Mouse (Mus musculus) ES-Bruce4 (cell line): ENCODE results near the gene Ctnna2. TPM values are rescaled to one million over a fixed set of nuclear protein-coding genes. Genes with fewer than 3 reads are reported as not detected.

ENCODE experiments used
- H3K27ac ChIP-seq: 2 replicates; pipeline ENCODE4 v1.5.1; 2012; ENCODE audit warnings: low read length, inconsistent platforms; ENCODE audit not compliant: insufficient read depth
- H3K27me3 ChIP-seq: 2 replicates; pipeline ENCODE4 v1.6.1; 2012; ENCODE audit warnings: mild to moderate bottlenecking, low read length, inconsistent platforms; ENCODE audit not compliant: control insufficient read depth, poor library complexity, insufficient read depth, severe bottlenecking
- H3K36me3 ChIP-seq: 2 replicates; pipeline ENCODE4 v1.6.1; 2012; ENCODE audit warnings: inconsistent platforms, mild to moderate bottlenecking, low read length, moderate library complexity; ENCODE audit not compliant: control insufficient read depth, poor library complexity, insufficient read depth, severe bottlenecking
- H3K4me1 ChIP-seq: one replicate; pipeline ENCODE4 v1.8.1; 2011; ENCODE audit warnings: low read length; ENCODE audit not compliant: control insufficient read depth, insufficient read depth
- H3K4me3 ChIP-seq: 2 replicates; pipeline ENCODE4 v1.5.1; 2011; ENCODE audit warnings: low read depth, mild to moderate bottlenecking, low read length
- H3K9ac ChIP-seq: 2 replicates; pipeline ENCODE4 v1.6.1; 2012; ENCODE audit warnings: low read depth, mild to moderate bottlenecking, inconsistent platforms; ENCODE audit not compliant: poor library complexity, severe bottlenecking
- H3K9me3 ChIP-seq: replicated peaks from 2 replicates; pipeline ENCODE4 v1.6.1; 2012; ENCODE audit warnings: mild to moderate bottlenecking, low read length, inconsistent platforms; ENCODE audit not compliant: control insufficient read depth, poor library complexity, insufficient read depth, severe bottlenecking
- CTCF ChIP-seq: IDR thresholded peaks from one replicate; pipeline ENCODE4 v1.8.1; 2011; ENCODE audit warnings: low read depth, low read length
- EP300 ChIP-seq: IDR thresholded peaks from 2 replicates; pipeline ENCODE4 v1.6.1; 2011; ENCODE audit warnings: low read depth, low read length; ENCODE audit not compliant: insufficient read depth
- POLR2A ChIP-seq: IDR thresholded peaks from one replicate; pipeline ENCODE4 v1.8.1; 2011; ENCODE audit warnings: low read length; ENCODE audit not compliant: insufficient read depth
- polyA plus RNA-seq: library from polyadenylated mRNA; stranded (reverse); fragments of >200 nt; gene quantifications from 2 replicates; pipeline ENCODE4 v1.2.4, GENCODE M21; 2011; ENCODE audit warnings: low read depth; ENCODE audit not compliant: missing spikeins, insufficient read depth, insufficient read length

Gene Ctnna2
- polyA plus RNA-seq, 1 experiment = 0.76 TPM

- no peaks in the 10 kb centered on the region for H3K4me1 ChIP-seq
- H3K4me3 ChIP-seq = no peak overlapping the region
- no peaks in the 10 kb centered on the region for H3K9me3 ChIP-seq
- TF ChIP-seq EP300 (no peak), POLR2A (no peak), CTCF (no peak)
- no peaks in the 10 kb centered on the region for H3K36me3 ChIP-seq
- no peaks in the 10 kb centered on the region for H3K27me3 ChIP-seq
- no peak overlapping the region for H3K9ac ChIP-seq
- H3K27ac ChIP-seq = no peak overlapping the region
Observed at GRCm38 (mm10) chr6:77962011-77962410, 17.5 kb downstream of the Ctnna2 start.

- no peak for TF ChIP-seq POLR2A
- no peak for TF ChIP-seq CTCF
- TF ChIP-seq EP300 = no peak
Observed at GRCm38 (mm10) chr6:77951276-77951675, 28.2 kb downstream of the Ctnna2 start.

GRCm38 (mm10) chr6:77950690-77951089 is 28.8 kb downstream of the Ctnna2 start:
- Histone ChIP-seq H3K9me3 (no peaks in the 10 kb centered on the region), H3K4me1 (no peaks in the 10 kb centered on the region), H3K27ac (no peak overlapping the region), H3K9ac (no peak overlapping the region), H3K36me3 (no peaks in the 10 kb centered on the region), H3K27me3 (no peaks in the 10 kb centered on the region), H3K4me3 (no peak overlapping the region)
- no peak for TF ChIP-seq CTCF
- TF ChIP-seq EP300 = no peak
- TF ChIP-seq POLR2A = no peak

More at GRCm38 (mm10) chr6:77951276-77951675, 28.2 kb downstream of the Ctnna2 start:
- Histone ChIP-seq H3K4me1 (no peaks in the 10 kb centered on the region), H3K9ac (no peak overlapping the region), H3K27ac (no peak overlapping the region), H3K4me3 (no peak overlapping the region), H3K27me3 (no peaks in the 10 kb centered on the region), H3K36me3 (no peaks in the 10 kb centered on the region), H3K9me3 (no peaks in the 10 kb centered on the region)

GRCm38 (mm10) chr6:77929375-77929774 is 50.1 kb downstream of the Ctnna2 start:
- no peak for TF ChIP-seq CTCF
- no peak for TF ChIP-seq EP300
- TF ChIP-seq POLR2A = no peak
- no peak overlapping the region for H3K9ac ChIP-seq
- no peaks in the 10 kb centered on the region for H3K36me3 ChIP-seq
- no peak overlapping the region for H3K4me3 ChIP-seq
- no peaks in the 10 kb centered on the region for H3K9me3 ChIP-seq
- H3K4me1 ChIP-seq = no peaks in the 10 kb centered on the region
- H3K27ac ChIP-seq = no peak overlapping the region
- no peaks in the 10 kb centered on the region for H3K27me3 ChIP-seq

- no peak for TF ChIP-seq EP300
- TF ChIP-seq POLR2A = no peak
- no peak for TF ChIP-seq CTCF
- no peaks in the 10 kb centered on the region for H3K36me3 ChIP-seq
- H3K27me3 ChIP-seq = no peaks in the 10 kb centered on the region
- no peaks in the 10 kb centered on the region for H3K9me3 ChIP-seq
- H3K4me3 ChIP-seq = no peak overlapping the region
- no peak overlapping the region for H3K27ac ChIP-seq
- H3K9ac ChIP-seq = no peak overlapping the region
- H3K4me1 ChIP-seq = no peaks in the 10 kb centered on the region
Observed at GRCm38 (mm10) chr6:77873150-77873549, 106.3 kb downstream of the Ctnna2 start.

GRCm38 (mm10) chr6:77869313-77869712 is 110.2 kb downstream of the Ctnna2 start:
- TF ChIP-seq POLR2A = no peak
- no peak for TF ChIP-seq CTCF
- TF ChIP-seq EP300 = no peak
- Histone ChIP-seq H3K4me3 (no peak overlapping the region), H3K36me3 (no peaks in the 10 kb centered on the region), H3K4me1 (no peaks in the 10 kb centered on the region), H3K9me3 (no peaks in the 10 kb centered on the region), H3K27me3 (no peaks in the 10 kb centered on the region), H3K27ac (no peak overlapping the region), H3K9ac (no peak overlapping the region)
